Mouse (Mus musculus): Measurements from ENCODE around the gene Gm9008.
"Not testable (repeated sequence)": the region's sequence is repeated elsewhere in the genome, so short reads cannot be mapped to it uniquely, and the experiment has no call there.

Gene Gm9008

GRCm38 (mm10) chr6:76497054-76497835, at the start of gene Gm9008:
TSS of gene Gm9008 (minus strand) at chr6:76497784.
- DNase-seq (ENCODE audit: extremely low read depth, low read depth, low spot score) = not testable (repeated sequence)

DNA sequence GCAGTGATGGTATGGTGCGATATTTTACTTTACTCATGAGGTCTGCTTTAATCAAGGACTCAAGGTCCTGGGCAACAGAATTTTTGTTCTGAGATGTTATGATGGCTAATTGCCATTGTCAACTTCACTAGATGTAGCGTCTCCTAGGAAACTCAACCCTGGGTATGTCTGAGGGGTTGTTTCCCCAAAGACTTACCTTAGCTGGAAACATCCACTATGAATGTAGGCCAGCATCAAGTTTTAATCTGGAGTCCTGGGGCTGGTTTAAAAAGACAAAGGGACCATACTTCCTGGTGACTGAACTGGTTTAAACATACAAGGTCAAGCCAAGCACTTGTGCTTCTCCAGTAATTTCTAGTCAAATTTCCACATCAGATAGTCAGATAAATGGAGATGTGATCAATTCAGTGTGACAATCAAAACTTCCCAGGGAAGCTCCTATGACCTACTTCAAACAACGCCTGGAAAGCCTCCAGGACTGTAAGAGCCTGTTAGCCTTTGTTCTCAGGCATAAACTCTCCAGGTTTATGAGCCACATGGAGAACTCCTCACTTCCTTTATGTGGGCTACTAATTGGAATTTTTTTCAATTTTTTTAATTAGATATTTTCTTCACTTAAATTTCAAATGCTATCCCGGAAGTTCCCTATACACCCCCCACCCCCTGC, 24.5 kb upstream of the Gm9008 start:
- no peak for DNase-seq (ENCODE audit: extremely low read depth, low read depth, low spot score)

DNA sequence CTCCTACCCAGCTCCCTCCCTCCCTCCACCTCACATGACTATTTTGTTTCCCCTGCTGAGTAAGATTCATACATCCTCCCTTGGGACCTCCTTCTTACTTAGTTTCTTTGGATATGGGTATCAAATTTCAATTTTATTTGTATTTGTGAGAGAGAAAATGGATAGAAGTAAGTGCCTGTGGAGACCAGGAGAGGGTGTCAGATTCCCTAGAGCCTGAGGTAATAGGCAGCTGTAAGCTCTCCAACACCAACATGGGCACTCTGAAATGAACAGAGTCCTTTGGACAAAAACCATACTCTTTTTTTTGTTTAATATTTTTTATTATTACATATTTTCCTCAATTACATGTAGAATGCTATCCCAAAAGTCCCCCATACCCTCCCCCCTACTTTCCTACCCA, 12.6 kb upstream of the Gm9008 start:
- no peak for DNase-seq (ENCODE audit: extremely low read depth, low read depth, low spot score)

DNA sequence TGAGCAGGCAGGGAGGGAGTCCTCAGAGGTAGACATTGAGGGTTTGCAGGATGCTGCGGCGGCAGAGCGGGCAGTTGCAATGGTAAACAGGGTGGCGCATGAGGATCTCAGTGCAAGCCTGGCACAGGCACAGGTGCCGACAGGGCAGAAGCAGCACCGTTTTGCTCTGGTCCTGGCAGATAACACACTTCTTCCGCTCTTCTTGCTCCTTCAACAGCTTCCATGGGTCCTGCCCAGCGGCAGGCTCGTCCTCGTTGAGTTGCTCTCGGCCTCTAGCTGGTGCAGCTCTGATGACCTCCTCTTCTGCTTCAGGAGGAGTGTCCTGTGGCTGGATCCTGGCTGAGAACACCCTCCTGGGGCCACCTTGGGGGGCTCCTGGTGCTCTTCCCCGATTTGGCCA, 1.2 kb downstream of the Gm9008 start:
- DNase-seq (ENCODE audit: extremely low read depth, low read depth, low spot score) = not testable (repeated sequence)

GRCm38 (mm10) chr6:76468194-76468593, 29.4 kb downstream of the Gm9008 start:
- no peak for DNase-seq (ENCODE audit: extremely low read depth, low read depth, low spot score)
